Mouse (Mus musculus) brain, embryonic 14.5 days (tissue): ENCODE measurements around the gene Mrpl52.

Source experiments
- CTCF ChIP-seq: fragments of 200-500 bp; IDR thresholded peaks from 2 replicates; pipeline ENCODE4 v1.5.1; 2012; ENCODE audit warnings: inconsistent platforms, mild to moderate bottlenecking, moderate library complexity, borderline replicate concordance; ENCODE audit not compliant: insufficient read depth, insufficient read length; ENCODE audit errors: extremely low read depth
- POLR2A ChIP-seq: fragments of 200-500 bp; IDR thresholded peaks from 2 replicates; pipeline ENCODE4 v1.6.1; 2012; ENCODE audit warnings: mild to moderate bottlenecking, inconsistent platforms, borderline replicate concordance; ENCODE audit not compliant: poor library complexity, insufficient read depth, insufficient read length, severe bottlenecking; ENCODE audit errors: extremely low read depth

GRCm38 (mm10) chr14:54432837-54433830 is 6.4 kb downstream of the Mrpl52 start:
- TF ChIP-seq CTCF (no peak), POLR2A (no peak)
